Mouse (Mus musculus) forebrain, embryonic 16.5 days (tissue): Measurements from ENCODE around the gene Klhl11. TPM values are rescaled to one million over a fixed set of nuclear protein-coding genes. Genes with fewer than 3 reads are reported as not detected.

ENCODE experiments used
- microRNA-seq: library from miRNA; unstranded; fragments of <30 nt; microRNA quantifications from one replicate; pipeline ENCODE4, GENCODE M21; 2017
- polyA plus RNA-seq: library from polyadenylated mRNA; unstranded; fragments of >200 nt; fragmentation: Nextera tagmentation; extraction: Ambion mirVana; gene quantifications from 2 replicates; pipeline ENCODE4 v1.2.1, GENCODE M21; 2015

The Klhl11 gene
- polyA plus RNA-seq, 1 experiment from 2014 or later = 14.3 TPM

Small RNA genes within 50 kb of the gene (microRNA-seq; reads per million reads assigned to microRNA genes)
- not detected for gene Gm27374
- 0.62 reads per million for gene Mir7116

Other genes with a start within 250 kb of the Klhl11 start
- gene Krt16, start 223.8 kb downstream of the Klhl11 start, polyA plus RNA-seq = not detected in 2 replicates
- gene Krt17, start 211.7 kb downstream of the Klhl11 start, polyA plus RNA-seq = 0.27 and 0.62 TPM in 2 replicates
- gene Krt42, start 202.9 kb downstream of the Klhl11 start, polyA plus RNA-seq = not detected in 2 replicates
- gene Eif1, start 152.9 kb downstream of the Klhl11 start, polyA plus RNA-seq = 1,243 and 1,295 TPM in 2 replicates
- gene Gast, start 138.3 kb downstream of the Klhl11 start, polyA plus RNA-seq = not detected in 2 replicates
- 72.3 and 164 TPM in 2 replicates for gene Hap1, start 116.6 kb downstream of the Klhl11 start, polyA plus RNA-seq
- 56.2 and 62.0 TPM in 2 replicates for gene Jup, start 75.0 kb downstream of the Klhl11 start, polyA plus RNA-seq
- 13.8 and 13.9 TPM in 2 replicates for gene P3h4, start 57.9 kb downstream of the Klhl11 start, polyA plus RNA-seq
- gene Fkbp10, start 57.0 kb downstream of the Klhl11 start, polyA plus RNA-seq = 18.4 and 25.6 TPM in 2 replicates
- 104 and 120 TPM in 2 replicates for gene Nt5c3b, start 30.9 kb downstream of the Klhl11 start, polyA plus RNA-seq
- gene Klhl10, start 30.8 kb downstream of the Klhl11 start, polyA plus RNA-seq = 0.62 and 0.80 TPM in 2 replicates
- 242 and 248 TPM in 2 replicates for gene Acly, start 55.3 kb upstream of the Klhl11 start, polyA plus RNA-seq
- gene Ttc25, start 72.9 kb upstream of the Klhl11 start, polyA plus RNA-seq = 1.0 and 2.0 TPM in 2 replicates
- 22.8 and 29.8 TPM in 2 replicates for gene Cnp, start 102.2 kb upstream of the Klhl11 start, polyA plus RNA-seq
- 85.6 and 96.1 TPM in 2 replicates for gene Nkiras2, start 146.5 kb upstream of the Klhl11 start, polyA plus RNA-seq
- 296 and 326 TPM in 2 replicates for gene Dnajc7, start 147.4 kb upstream of the Klhl11 start, polyA plus RNA-seq
- 0.80 TPM in 1 of 2 replicates, not detected in the other for gene Zfp385c, start 219.7 kb upstream of the Klhl11 start, polyA plus RNA-seq
- gene Dhx58, start 231.5 kb upstream of the Klhl11 start, polyA plus RNA-seq = 1.7 and 2.1 TPM in 2 replicates
- 57.6 and 57.8 TPM in 2 replicates for gene Kat2a, start 239.7 kb upstream of the Klhl11 start, polyA plus RNA-seq
- gene Hspb9, start 241.1 kb upstream of the Klhl11 start, polyA plus RNA-seq = not detected in 2 replicates